Mouse (Mus musculus) urinary bladder, postnatal 36 days (tissue): Measurements from ENCODE around the gene Dock2.

ENCODE experiments used
- DNase-seq, 2 experiments: peaks; one replicate each; pipeline ENCODE4 v3.0.0; 2022; ENCODE audit warnings: low spot score in 2 of 2, mixed read lengths in 1 of 2

Dock2 gene

DNA sequence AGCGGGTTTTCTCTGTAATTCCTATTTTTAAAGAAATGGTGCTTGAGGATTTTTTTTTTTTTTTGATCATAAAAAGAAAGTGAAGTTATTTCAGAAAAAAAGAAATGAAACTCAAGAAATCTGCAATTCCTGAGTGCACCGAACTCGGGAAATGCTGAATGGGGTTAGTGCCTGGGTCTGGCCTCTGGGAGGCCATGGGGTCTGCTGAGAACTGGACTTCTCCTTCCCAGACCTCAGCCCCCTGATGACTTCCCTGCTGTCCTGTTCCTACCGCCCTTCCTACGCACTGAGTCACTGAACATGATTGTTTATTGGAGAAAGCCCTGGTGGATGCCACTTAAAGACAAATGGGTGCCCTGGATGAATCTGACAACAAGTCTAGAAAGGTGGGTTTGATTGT lies 356.5 kb downstream of the Dock2 start:
- no peak for DNase-seq

DNA sequence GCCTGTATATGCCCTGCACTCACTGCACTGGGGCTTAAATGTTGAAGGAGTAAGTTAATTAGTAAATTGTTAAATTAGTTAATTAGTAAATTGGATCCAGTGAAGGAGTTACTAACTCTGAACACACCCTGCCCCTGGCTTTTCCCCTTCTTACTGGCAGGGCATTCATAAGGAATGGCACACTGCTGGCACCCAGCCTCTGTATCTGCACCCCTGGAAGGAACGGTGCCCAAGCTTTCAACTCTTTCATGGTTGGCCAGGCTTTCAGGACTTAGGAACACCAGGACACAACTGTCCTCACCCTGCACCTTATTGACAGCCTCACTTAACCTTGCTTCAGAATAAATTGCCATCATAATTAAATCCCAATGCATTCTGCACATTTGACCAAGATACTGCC lies 359.1 kb downstream of the Dock2 start:
- DNase-seq = no peak

DNA sequence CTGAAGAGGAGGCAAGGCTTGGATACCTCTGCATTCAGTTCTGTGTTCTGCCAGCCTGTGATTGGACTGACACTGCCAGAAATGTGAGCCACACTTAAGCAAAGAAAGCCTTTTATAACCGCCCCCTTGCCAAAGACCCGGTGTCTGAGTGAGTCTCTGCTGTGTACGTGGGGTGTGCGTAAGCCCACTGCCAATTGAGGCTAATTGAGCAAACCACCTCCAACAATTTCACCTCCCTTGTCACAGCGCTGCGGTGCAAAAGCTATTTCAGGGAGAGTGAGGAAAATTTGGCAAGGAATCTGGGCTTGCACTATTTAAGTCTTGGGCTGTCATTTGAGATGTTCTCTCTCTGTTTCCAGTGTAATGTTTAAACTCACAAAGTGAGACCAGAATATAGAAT lies 362.6 kb downstream of the Dock2 start:
- DNase-seq = no peak

DNA sequence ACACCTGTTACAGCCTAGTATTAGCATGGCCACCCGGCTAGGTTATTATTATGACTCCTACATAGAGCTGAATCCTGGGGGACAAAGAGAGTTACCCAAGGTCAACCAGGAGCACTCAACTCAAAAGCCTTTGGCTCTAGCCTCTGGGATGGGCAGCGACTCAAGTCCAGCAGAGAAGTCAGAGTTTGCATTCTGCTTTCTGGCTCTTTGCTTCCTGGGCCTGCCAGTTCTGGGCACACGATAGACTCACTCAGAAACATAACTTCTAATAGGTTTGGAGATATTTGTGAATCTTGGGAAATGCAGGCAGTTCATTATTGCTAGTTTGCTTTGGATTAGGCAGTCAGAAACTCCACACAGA lies 367.1 kb downstream of the Dock2 start:
- no peak for DNase-seq

DNA sequence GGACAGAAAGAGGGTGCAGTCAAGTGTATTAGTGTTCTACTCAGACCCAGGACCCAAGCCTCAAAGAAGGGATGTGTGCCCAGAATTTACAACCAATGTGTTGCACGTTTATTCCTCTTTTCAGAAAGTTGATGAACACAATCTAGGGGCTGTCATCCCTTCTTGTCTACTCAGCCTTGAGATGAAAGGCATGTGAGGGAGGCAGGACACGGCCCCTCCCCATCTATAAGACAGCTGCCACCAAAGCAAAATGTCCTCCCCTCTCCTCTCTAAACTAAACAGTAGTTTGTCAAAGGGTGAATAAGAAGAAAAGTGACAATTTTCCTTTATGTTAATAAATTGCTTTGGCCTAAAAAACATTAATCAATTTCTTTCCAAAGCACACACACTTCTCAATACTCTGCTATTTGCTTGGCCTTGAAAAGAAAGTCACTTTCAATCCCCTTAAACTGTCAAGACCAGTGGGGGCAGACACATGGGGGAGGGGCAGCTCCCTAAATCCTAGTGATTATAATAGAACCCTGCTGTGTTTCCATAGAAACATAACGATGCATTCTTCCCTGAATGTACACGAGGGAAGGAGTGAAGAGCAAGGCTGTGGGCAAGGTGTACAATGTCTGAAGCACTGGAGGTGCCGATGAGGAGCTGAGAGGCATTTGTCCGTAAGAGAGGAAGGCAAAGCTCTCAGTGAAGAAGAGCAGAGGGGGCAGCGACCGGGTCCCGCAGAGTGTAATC lies 367.6 kb downstream of the Dock2 start:
- no peak for DNase-seq

DNA sequence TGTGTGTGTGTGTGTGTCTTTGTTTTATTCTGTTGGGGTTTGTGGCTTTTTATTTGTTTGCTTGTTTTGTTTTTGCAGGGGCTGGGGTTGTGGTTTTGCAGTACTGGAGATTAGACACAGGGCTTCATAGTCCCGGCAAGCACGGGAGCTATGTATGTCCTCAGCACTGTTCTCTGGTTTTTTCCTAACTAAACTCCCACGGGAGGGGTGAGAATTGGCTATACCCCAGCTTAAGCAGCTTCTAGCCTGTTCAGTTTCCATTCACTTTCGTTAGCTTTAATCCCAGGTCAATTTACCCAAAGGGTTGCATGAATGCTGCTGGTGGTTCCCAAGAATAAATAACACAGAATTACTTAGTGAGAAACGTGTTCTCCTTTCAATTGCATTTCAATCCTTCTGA lies 376.8 kb downstream of the Dock2 start:
- DNase-seq = no peak

DNA sequence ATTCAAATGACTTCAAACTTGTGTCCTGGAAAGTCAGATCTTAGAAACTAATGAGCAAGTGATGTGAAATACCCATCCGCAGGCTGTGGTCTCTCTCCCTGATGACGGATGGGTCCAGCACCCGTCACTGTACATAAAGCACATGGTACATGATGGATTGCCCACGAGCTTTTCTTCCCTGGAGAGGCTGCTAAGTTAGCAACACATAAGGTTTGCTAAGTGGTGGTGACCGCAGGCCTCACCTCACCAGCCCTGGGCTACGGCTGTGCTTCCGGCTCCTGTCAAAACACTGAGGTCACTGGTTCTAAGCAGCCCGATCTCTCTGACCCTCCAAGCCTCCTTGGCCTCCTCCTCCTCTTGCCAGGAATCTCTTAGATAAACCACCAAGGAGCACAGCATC lies 377.4 kb downstream of the Dock2 start:
- no peak for DNase-seq

DNA sequence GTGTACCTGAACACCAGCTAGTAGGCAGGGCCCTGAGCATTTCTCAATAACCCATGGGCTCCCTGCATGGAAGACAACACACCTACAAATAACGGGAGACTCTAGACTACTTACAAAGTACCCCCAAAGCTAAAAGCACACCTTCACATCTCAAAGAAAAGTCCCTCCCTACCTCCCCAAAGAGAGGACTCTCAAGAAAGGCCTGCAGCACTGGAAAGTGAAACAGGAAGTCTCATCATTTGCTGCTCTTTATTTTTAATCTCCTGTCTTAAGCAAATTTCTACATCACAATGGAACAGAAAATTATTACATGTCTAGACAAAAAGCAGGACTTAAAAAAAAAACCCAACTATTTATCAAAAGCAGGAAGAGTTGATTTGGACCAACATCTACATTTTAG lies 378.4 kb downstream of the Dock2 start:
- DNase-seq = no peak

DNA sequence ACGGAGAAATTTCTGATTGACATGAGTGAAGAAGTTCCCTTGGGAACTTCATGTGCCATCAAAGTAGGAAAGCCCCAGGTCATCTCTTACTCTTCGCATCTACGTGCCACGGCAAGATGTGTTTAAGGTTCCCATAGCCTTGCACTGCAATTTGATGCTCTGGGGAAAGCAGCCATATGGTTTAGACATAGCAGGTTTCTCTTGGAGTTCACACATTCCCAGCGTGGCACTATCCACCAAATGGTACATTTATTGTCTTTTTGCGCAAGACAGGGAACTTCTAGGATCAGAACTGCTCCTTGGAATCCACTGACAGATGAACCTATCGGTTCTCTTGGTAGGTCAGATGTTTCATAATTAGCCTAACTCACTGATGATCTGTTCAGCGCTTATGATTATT lies 382.3 kb downstream of the Dock2 start:
- no peak for DNase-seq

DNA sequence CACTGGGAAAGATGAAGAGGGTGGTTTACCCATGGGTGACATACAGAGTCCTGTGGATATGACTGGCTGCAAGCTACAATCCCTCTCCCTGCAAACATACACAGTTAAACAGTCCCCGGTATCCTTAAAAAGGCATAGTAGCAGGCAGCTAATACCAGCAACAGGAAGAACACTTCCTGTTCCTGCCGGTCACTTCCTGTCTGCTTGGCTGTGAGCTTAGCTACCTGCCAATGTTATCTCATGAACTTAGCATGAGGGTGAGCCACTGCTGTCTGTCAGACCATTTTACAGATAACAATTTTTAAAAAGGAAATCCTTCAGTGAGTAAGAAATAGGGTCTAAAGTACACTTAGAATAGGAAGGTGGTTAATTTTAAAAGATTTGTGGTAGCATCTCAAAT lies 385.1 kb downstream of the Dock2 start:
- no peak for DNase-seq

DNA sequence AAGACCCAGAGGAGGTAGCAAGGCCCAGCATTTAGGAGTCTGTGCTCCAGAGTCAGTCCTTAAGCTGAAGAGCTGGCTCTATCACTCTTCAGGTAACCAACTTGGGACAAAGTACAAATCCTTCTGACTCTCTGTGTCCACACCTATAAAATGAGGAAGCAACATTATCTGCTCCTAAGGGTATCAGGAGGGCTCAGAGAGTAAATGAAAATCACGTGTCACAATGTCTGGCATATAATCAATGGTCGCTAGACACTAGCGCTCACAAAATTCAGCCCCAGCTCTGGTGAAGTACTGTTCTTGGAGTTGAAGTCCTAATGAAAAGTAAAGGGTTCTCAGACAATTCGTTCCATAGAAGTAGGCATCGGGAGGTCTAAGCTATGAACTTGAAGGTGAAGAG lies 386.0 kb downstream of the Dock2 start:
- no peak for DNase-seq

DNA sequence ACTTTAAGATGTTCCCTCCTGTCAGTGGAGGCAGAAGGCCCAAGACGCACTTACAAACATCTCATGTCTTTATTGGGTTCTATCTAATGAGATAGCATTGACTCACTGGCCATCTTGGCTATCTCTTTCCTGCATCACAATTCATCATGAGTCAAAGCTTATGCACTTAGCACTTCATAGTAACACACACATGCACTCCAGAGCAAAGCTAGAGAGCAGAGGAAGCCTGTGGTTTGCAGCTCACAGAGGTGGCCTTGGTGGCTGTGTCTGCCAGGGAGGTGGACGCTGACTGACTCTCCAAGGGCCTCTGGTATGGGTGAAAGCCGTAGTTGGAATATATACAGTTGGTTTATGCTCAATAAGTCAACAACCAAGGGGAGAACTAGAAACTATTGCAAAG lies 387.9 kb downstream of the Dock2 start:
- DNase-seq = no peak

DNA sequence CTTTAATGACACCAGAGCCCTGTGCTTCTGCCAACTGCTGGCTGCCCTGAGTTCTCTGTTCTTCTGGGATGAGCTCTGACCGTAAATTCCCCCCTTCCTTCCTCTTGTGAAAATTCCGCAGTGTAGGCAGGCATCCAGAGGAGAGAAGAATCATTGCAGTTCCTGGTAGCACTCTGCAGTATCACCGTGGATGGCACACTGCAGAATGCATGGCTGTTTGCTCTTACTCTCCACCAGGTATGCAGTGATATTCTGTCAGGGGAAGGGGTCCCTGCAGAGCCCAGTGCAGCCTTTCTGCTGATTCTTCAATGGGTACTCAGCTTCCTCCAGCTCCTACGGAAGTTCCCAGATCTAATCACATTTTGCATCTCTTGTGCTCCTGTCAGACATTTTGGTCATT lies 391.6 kb downstream of the Dock2 start:
- no peak for DNase-seq

DNA sequence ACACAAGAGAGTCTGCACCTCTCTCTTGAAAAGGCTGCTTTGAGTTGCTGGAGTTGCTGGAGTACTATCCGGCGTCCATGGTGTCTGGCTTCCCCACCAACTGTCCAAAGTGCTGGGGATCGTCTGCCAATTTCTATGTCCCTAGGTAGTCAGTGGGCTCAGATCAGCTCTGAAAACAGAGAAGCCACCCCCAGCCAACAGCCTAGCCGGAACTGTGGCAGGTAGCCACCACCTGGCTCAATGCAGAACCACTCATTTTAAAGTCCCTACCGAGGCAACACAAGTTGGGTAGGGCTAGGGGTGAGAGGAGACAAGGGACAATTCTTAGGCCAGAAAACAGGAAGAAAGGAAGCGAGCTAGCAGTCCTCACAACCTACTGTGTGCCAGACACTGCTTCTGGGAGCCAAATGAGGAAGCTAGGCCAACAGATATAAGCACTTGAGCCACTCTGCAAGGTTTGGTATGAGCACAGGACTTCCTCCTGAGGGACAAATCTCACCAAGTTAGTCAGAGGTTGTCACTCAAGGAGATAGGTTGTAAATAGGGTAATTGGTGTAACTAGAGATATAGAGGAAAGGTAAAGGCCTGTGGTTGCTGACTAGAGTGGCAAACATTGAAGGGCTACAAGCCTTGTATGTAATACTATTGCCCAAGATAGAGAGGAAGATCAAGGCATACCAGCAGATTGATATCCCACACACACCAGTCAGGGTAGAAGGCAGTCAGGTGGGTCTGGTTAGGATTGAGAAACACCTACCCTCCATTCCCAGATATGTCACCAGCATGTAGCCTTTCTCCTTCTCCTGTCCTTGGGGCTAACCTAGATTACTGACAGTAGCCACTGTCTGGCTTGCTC lies 394.2 kb downstream of the Dock2 start:
- no peak for DNase-seq

DNA sequence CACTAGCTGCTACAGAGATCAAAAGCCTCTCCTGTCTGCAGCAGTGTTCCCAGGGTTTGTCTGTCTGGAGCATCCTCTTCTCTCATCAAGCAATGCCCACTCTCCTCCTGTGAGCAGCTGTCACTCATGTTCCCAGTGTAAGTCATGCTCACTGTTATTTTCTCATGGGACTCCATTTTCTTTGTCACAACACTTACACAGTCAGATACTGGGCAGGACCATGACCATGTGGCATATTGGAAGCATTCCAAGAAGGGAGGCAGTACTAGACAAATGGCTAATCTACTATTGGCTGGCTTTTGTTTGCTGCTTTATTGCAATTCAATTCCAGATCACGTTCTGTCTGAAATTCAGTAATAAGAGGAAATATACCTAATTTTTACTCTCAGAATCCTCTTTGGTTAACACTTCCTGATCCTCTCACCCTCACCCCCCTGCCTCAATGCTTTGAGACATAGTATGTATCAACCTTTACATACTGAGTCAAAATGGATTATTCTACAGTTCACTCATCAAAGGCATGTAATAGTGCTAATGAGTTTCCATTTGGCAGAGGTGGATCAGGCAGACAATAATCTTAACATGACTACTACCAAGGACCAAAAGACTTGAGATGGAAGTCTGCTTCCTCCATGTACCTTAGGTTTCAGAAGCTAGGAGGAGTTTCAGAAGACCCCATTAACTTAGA lies 398.5 kb downstream of the Dock2 start:
- no peak for DNase-seq

DNA sequence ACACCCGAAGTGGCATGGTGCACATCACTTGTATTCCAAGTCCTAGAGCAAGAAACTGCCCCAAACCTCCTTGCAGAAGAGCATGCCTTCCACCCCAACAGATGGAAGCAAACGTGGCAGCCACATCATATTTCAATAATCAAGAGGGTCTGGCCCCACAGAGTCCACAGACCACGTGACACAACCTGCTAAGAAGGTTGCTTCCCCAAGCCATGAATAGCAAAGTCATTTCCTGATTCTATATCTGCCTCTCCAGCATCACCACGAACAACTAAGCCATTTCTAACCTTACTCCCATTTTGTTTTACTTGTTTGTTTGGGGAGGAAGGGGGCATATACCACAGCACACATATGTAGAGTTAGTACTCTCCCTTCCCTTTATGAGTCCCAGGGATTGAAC lies 399.5 kb downstream of the Dock2 start:
- DNase-seq = no peak

DNA sequence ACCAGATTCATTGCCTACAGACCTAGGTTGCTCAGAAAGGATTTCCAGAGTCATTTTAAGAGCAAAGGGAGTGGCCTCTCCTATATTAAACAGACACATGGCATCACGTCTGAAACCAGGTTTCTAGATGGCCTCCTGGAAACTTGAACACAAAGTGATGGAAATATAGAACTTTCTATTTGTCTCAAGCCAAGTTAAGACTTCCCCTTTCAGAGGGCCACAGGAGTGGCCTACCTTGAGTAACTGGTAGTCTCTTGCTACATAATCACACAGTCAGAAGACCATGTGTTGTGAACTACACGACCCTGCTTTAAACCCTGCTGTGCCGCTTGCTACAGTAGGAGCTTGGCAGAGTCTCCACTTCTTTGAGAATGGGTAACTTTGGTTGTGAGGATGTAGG lies 400.2 kb downstream of the Dock2 start:
- DNase-seq = no peak

DNA sequence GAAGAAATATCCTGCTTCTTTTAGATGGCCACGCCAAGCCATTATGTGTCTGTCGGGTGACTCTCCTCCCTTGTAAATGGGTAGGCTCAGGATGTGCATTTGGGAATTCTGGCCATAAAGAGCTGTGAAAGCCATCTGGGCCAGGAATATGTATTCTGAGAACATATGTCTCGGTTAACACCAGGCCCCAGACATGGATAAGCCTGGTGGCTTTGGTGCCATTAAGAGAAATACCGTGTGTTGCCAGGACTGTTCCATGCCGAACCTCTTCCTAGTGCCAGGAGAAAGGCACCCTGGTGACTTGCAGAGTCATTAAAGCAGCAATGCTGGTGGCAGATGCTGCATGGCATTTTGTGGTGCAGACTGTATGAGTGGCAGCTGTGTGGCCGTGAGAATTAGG lies 406.0 kb downstream of the Dock2 start:
- DNase-seq = no peak

DNA sequence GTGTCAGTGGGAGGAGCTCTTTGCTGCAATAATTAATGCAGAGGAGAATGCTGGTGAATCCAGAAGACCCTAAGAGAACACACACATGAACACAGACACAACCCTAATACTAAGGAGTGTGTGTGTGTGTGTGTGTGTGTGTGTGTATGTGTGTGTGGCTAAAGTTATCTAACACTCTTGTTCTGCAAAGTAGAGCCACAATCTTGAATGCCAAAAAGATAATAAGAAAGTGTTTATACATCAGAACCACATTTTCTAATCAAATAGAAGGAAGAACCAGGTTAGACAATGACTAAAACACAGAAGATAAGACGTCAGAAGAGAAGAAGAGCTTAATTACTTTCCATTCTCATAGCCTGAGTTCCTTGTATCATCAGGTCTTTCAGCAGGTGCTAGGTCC lies 408.1 kb downstream of the Dock2 start:
- DNase-seq = no peak

DNA sequence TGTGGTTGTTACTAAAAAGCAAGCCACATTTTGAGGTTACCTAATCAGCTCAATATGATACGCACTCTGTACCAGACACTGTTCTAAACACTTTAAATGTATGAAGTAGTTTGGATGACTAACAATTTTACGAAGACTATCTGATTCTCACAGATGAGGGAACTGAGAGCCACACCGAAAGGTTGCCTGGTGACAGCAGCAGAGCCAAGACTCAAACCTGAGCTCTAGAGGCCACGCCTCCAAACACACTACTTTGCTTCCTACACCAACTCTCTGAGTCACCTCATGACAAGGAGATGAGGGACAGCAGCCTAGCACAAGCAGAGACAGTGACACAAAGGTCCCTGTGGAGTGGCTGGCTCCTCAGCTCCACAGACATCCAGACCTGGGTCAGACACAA lies 411.5 kb downstream of the Dock2 start:
- DNase-seq = no peak

DNA sequence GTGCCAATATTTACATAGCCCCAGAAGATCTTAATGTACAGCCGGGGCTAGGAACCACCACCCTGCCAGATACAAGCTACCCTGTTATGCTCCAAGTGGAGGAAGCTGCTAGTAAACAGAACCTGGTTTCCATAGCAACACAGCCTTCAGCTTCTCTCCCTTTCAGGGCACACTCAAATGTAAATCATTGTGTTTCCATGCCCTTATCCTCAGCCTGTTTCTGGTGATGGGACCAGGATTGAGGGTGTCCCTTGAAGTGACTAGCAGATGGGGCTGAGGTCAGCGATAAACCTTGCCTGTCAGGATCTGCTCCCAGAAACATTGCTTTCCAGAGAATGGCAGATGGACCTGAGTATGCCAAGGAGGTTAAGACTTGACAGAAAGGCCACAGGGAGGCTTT lies 427.6 kb downstream of the Dock2 start:
- DNase-seq = no peak

DNA sequence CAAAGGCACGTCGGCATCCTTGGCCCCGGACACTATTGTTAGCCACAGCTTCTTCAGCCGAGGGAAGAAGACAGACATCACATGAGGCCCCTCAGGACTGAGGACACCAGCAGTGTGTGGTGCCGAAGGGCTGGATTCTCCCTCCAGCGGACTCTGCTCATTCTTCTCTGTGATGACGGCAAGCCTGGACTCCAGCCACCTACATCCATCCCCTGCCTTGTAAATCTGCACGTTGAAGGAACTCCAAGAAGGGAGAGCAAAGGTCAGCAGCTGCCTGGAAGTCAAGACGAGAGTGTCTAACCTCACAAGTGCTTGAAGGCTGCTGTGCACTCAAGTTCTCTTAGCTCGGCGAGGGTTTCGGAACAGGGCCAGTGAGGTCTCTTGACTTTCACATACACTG lies 428.3 kb downstream of the Dock2 start:
- DNase-seq = no peak

DNA sequence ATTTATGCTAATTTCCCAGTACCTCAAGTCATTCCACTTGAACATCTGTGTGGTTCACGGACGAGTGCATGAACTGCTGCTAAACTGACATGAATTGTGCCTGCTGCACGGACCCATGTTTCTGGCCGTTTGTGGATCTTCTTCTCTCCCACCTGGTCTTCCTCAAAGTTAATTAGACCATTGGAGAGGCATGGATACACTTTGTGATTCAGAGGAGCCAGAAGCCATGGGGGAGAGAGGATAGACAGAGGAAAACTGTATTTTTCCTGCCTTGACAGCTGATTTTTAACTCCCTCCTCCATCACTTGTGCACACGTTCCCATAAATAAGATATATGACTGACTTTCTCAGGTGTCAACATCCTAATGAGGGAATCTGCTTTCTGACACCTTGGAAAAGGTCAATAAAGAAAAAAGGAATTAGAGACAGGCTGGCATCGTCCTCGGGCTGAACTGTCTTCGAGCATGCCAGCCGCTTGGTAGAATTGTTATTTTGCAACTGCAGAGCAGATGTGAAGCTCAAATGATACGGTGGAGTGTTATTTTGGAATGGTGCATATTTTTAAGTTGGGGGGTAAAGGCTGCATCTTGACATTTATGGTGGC lies 434.1 kb downstream of the Dock2 start:
- DNase-seq = no peak
